Mouse (Mus musculus) left cerebral cortex, postnatal 4 days (tissue): ENCODE data around the gene Ogfod3. TPM values are rescaled to one million over a fixed set of nuclear protein-coding genes. Genes with fewer than 3 reads are reported as not detected.
A peak's percentile ranks its signal among the peaks of the same experiment; 100 is the strongest.

ENCODE experiments used
- DNase-seq: peaks from one replicate; pipeline ENCODE4 v3.0.0-alpha.2; 2022
- intact Hi-C: fragments of 180-260 bp; cut with DNase I; formaldehyde crosslinking; loops from one replicate; pipeline ENCODE4 v1.15.1; 2025
- total RNA-seq, 2 experiments: library from RNA; stranded (reverse); gene quantifications; 2 replicates each; pipeline ENCODE4 v1.2.3; 2021

Gene Ogfod3
- 1 to 10 TPM; 7.7 to 8.0 TPM for total RNA-seq

- intact Hi-C loops = no loop called here
- DNase-seq = peak; percentile 96
Observed at GRCm38 (mm10) chr11:121204161-121205006, at the start of gene Ogfod3, which contains the start of gene Hexdc. TSS of gene Ogfod3 (minus strand) at chr11:121204711. TSS of gene Hexdc (plus strand) at chr11:121204433.

- intact Hi-C loops = no loop called here
- no peak for DNase-seq
Observed at GRCm38 (mm10) chr11:121250196-121250595, 45.7 kb upstream of the Ogfod3 start.

GRCm38 (mm10) chr11:121239669-121240068 lies 35.2 kb upstream of the Ogfod3 start:
- intact Hi-C loops = no loop called here
- no peak for DNase-seq

GRCm38 (mm10) chr11:121237345-121238128 lies 33.0 kb upstream of the Ogfod3 start:
- intact Hi-C loops = no loop called here
- DNase-seq = no peak

DNA sequence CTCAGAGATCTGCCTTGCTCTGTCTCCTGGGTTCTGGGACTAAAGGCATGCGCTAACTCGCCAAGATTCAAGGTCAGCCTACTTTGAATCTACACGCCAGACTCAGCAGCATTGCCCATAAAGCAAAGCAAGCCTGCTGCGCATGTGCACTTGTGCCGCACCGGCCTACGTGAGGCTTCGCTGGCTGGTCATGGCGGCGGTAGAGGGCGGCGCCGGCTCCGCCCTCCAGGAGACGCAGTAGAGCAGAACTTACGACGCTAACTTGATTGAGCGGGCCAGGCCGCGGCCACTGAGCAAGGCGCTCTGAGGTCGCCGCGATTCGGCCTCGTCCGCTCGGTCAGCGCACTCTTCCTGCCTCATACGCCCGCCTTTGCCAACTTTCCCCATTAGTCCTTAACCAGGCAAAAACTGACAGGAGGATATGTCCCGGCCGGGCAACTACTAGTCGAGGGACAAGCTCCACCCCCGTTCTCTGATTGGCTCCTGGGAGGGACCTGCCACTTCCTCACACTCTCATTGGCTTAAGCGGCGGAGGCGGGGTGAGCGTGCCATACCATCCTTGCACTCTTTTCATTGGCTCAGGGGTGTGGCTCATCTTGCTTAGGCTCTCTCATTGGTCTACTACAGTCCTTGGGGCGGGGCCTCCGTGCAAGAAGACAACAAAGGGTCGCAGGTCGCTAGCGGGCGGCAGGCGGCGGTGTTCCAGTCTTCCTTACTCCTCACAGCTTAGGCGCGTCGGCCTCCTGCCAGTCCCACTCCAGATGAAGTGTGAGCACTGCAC lies 32.2 kb upstream of the Ogfod3 start, which contains the start of gene Narf:
Gene Narf, plus strand, starts transcription at position 690 of the 781 bp plus-strand sequence.
- intact Hi-C loops = no loop called here
- DNase-seq = peak; percentile 99

- intact Hi-C loops = no loop called here
- DNase-seq = peak; percentile 34
Observed at GRCm38 (mm10) chr11:121235475-121236238, 31.1 kb upstream of the Ogfod3 start.

DNA sequence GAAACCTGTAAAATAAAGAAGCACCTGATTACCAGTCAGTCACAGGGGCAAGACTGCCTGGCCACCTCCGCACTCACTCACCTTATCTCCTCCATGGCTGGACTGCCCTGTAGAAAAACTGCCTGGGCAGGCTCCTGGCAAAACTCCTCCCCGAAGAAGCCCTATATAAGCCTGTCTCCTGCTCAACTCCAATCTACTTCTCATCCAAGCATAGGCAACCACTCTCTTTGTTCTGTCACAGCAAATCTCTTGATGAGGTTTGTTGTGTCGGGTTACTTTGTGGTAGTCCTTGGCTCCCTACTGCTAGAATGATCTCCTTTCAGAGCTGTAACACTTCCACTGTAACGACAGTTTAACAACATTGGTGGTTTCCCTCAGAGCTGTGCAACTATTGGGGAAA lies 28.2 kb upstream of the Ogfod3 start:
- intact Hi-C loops = no loop called here
- DNase-seq = no peak

GRCm38 (mm10) chr11:121231628-121232291 lies 27.2 kb upstream of the Ogfod3 start:
- DNase-seq = no peak
- intact Hi-C loops = no loop called here

- intact Hi-C loops = no loop called here
- DNase-seq = no peak
Observed at GRCm38 (mm10) chr11:121231191-121231590, 26.7 kb upstream of the Ogfod3 start.

GRCm38 (mm10) chr11:121229018-121229439 lies 24.5 kb upstream of the Ogfod3 start, which contains the start of gene Cybc1:
TSS of gene Cybc1 (minus strand) at chr11:121229322.
- DNase-seq = peak; percentile 56
- intact Hi-C loops = no loop called here

- intact Hi-C loops = no loop called here
- no peak for DNase-seq
Observed at GRCm38 (mm10) chr11:121228129-121229017, 23.9 kb upstream of the Ogfod3 start.

- intact Hi-C loops = no loop called here
- no peak for DNase-seq
Observed at GRCm38 (mm10) chr11:121221321-121222010, 17.0 kb upstream of the Ogfod3 start.

DNA sequence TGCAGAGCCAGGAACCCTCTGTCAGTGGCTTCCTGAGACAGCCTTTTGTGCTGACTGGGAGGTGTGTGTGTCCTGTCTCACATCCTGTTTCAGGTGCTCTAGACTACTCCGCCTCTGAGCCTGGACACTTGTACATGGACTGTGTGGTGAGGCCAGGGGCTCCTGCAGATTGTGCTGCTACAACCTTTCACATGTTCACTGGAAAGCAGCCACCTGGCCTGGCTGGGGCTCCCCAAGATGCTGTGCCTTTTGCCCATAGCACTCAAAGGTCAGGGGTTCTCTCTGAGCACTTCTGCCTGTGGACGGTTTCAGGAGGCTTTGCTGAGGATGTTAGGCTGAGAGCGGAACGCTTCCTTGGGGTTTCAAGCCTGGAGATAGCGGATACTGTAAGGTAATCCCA lies 16.3 kb upstream of the Ogfod3 start:
- DNase-seq = no peak
- intact Hi-C loops = no loop called here

DNA sequence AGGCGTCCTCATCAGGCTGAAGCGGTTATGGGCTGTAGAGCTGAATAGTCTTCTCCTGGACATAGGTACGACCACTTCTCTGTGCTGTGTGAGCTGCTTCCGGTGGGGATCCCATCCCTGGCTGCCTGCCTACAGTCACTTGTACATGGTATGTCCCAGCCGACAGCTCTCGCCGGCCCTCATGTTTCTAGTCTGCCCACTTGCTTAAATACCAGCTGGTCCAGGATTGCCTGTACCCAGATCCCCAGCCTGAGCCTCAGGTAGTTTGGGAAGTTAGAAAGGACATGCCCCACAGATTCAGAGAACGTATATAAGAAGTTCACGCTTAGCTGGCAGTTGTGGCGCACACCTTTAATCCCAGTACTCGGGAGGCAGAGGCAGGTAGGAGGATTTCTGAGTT lies 15.3 kb upstream of the Ogfod3 start:
- intact Hi-C loops = no loop called here
- no peak for DNase-seq

GRCm38 (mm10) chr11:121216831-121217230 lies 12.3 kb upstream of the Ogfod3 start:
- DNase-seq = no peak
- intact Hi-C loops = no loop called here

GRCm38 (mm10) chr11:121203859-121204160 lies 701 bp downstream of the Ogfod3 start:
- intact Hi-C loops = no loop called here
- DNase-seq = no peak

DNA sequence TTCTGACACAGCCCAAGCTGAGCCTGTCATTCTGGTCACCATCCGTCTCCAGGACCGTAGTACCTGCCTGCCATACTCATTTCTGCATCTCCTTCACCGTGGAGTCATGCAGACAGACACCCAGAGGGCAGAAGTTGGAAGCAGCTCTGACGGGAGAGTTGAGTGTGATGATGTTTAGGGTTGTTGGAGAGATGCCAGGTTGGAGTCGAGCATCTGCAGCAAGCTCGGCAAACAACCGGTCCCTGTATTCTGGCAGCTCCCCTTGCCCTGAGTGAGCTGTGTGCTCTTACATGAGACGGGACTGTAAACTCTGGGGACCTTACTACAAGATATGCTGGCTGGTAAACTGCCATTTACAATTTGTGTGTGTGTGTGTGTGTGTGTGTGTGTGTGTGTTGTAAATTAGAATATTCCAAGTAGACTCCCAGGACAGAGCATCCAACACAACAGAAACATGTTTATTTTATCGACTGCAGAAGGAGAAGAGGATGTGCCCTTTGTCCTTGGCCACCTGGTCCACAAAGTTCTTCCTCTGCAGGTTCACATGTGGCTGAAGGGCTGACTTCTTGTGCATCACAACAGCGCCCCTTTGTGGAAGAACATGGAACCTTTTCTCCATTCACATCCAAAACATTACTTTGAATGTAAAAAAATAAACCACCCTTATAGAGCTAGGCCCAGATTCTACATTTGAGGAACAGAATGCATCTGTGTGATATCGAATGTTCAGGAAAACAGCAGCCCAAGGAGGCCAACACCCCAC lies 2.9 kb downstream of the Ogfod3 start:
- intact Hi-C loops = no loop called here
- peak; percentile 27 for DNase-seq
